Mouse (Mus musculus): Measurements from ENCODE around the gene Ncoa7. TPM values are rescaled to one million over a fixed set of nuclear protein-coding genes. Genes with fewer than 3 reads are reported as not detected.
A peak's percentile ranks its signal among the peaks of the same experiment; 100 is the strongest.

The Ncoa7 gene
- total and polyA plus RNA-seq, 2 experiments from 2014 or later: 19.1 to 22.7 TPM

GRCm38 (mm10) chr10:30842228-30842627 lies 39.1 kb upstream of the Ncoa7 start:
- Histone ChIP-seq H3K27me3 (ENCODE audit: insufficient read depth, low read length) (peaks cover 32% of the 10 kb centered on the region), H3K27ac (ENCODE audit: low read depth, low read length) (peak overlapping the region; percentile 45; the same call in 1 of the 2 replicates), H3K4me1 (ENCODE audit: insufficient read depth) (peaks cover 11% of the 10 kb centered on the region; the same call in 1 of the 2 replicates), H3K4me3 (ENCODE audit: low read depth, low read length) (peak overlapping the region; percentile 73), H3K9ac (peak overlapping the region; percentile 53), H3K9me3 (ENCODE audit: low read length) (no peaks in the 10 kb centered on the region), H3K4me2 (ENCODE audit: low read depth) (peak overlapping the region; percentile 92), H3K36me3 (ENCODE audit: insufficient read depth) (no peaks in the 10 kb centered on the region)
- ATAC-seq (peak; percentile 53), DNase-seq (no peak)
- TF ChIP-seq CTCF (IDR thresholded peaks at IDR 0.05; ENCODE audit: low read depth): no peak
- 2% methylated on average over 29 of the region's 29 CpGs for WGBS

- Histone ChIP-seq H3K36me3 (ENCODE audit: insufficient read depth) (no peaks in the 10 kb centered on the region), H3K9me3 (ENCODE audit: low read length) (no peaks in the 10 kb centered on the region), H3K4me3 (ENCODE audit: low read depth, low read length) (no peak overlapping the region), H3K4me1 (ENCODE audit: insufficient read depth) (peaks cover 11% of the 10 kb centered on the region; the same call in 1 of the 2 replicates), H3K9ac (no peak overlapping the region), H3K27ac (ENCODE audit: low read depth, low read length) (no peak overlapping the region), H3K4me2 (ENCODE audit: low read depth) (no peak overlapping the region), H3K27me3 (ENCODE audit: insufficient read depth, low read length) (peaks cover 19% of the 10 kb centered on the region)
- ATAC-seq: no peak
- DNase-seq: no peak
- no peak for TF ChIP-seq CTCF (IDR thresholded peaks at IDR 0.05; ENCODE audit: low read depth)
- WGBS: 76% methylated on average over 5 of the region's 5 CpGs
Measured at GRCm38 (mm10) chr10:30840824-30841223, 37.7 kb upstream of the Ncoa7 start.

DNA sequence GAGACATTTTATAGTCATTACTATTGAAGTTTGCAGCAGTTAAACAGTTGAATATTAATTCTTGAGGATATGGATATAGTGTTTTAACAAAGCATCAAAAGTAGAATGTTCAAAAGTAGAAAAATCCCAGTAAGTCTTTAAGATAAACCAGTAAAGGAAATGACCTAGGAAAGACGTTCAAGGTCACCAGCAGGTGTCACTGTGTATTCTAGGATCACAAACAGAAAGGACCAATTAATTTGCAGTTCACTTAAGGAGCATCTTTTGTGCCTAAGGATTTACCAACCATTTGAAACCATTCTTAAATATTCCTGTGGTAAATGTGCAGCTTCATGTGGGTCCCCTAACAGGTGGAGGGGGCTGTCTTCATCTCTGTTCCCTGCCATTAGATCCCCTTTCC lies 35.1 kb upstream of the Ncoa7 start:
- H3K27me3 ChIP-seq (ENCODE audit: insufficient read depth, low read length): peaks cover 3% of the 10 kb centered on the region
- no peak overlapping the region for H3K4me3 ChIP-seq (ENCODE audit: low read depth, low read length)
- no peak overlapping the region for H3K27ac ChIP-seq (ENCODE audit: low read depth, low read length)
- peak; percentile 48; the same call in 1 of the 2 replicates for TF ChIP-seq CTCF (IDR thresholded peaks at IDR 0.05; ENCODE audit: low read depth)
- DNase-seq (no peak), ATAC-seq (no peak)
- no peaks in the 10 kb centered on the region for H3K9me3 ChIP-seq (ENCODE audit: low read length)
- no peak overlapping the region for H3K4me2 ChIP-seq (ENCODE audit: low read depth)
- no peaks in the 10 kb centered on the region for H3K36me3 ChIP-seq (ENCODE audit: insufficient read depth)
- no peak overlapping the region for H3K9ac ChIP-seq
- peaks cover 2% of the 10 kb centered on the region; the same call in 1 of the 2 replicates for H3K4me1 ChIP-seq (ENCODE audit: insufficient read depth)
- 4% methylated on average over 1 of the region's 1 CpGs for WGBS

DNA sequence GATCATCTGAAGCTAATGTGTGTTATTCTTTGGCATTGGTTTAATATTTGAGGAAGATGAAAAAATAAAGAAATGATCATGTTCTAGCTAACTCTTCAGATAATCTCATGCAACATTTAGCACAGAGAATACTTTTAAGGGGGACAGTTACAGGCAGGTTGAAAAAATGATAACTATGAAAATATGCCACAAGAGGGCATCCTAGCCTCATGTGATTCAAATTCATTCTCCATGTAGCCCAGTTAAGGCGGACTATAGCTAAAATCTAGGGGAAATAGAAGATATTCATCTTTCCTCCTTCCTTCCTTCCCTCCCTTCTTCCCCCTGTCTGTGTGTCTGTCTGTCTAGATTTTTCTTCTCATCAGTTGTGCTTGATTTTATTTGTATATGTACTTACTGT lies 21.9 kb upstream of the Ncoa7 start:
- no peaks in the 10 kb centered on the region for H3K27me3 ChIP-seq (ENCODE audit: insufficient read depth, low read length)
- no peak overlapping the region for H3K4me2 ChIP-seq (ENCODE audit: low read depth)
- H3K4me1 ChIP-seq (ENCODE audit: insufficient read depth): no peaks in the 10 kb centered on the region
- peak; percentile 79 for TF ChIP-seq CTCF (IDR thresholded peaks at IDR 0.05; ENCODE audit: low read depth)
- ATAC-seq (peak; percentile 84), DNase-seq (peak; percentile 79)
- no peak overlapping the region for H3K9ac ChIP-seq
- H3K4me3 ChIP-seq (ENCODE audit: low read depth, low read length): no peak overlapping the region
- WGBS: 2% methylated on average over 1 of the region's 1 CpGs
- no peaks in the 10 kb centered on the region for H3K36me3 ChIP-seq (ENCODE audit: insufficient read depth)
- no peaks in the 10 kb centered on the region for H3K9me3 ChIP-seq (ENCODE audit: low read length)
- no peak overlapping the region for H3K27ac ChIP-seq (ENCODE audit: low read depth, low read length)

DNA sequence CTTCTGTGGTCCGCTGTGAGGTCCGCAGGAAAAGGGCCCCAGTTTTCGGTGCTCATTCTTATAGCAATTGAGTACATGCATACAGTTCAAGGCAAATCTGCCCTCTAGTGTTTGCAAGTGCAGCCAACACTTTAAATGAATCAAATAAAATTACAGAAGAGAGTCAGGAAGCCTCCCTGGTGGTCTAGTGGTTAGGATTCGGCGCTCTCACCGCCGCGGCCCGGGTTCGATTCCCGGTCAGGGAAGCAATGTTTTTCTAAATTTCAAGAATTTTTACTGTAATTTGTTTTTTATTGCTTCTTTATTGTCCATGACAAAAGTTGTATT lies 7.8 kb upstream of the Ncoa7 start:
- H3K27ac ChIP-seq (ENCODE audit: low read depth, low read length): peak overlapping the region; percentile 66
- 3% methylated on average over 11 of the region's 11 CpGs for WGBS
- H3K36me3 ChIP-seq (ENCODE audit: insufficient read depth): no peaks in the 10 kb centered on the region
- DNase-seq (peak; percentile 96), ATAC-seq (peak; percentile 96)
- H3K9me3 ChIP-seq (ENCODE audit: low read length): no peaks in the 10 kb centered on the region
- H3K9ac ChIP-seq: peak overlapping the region; percentile 48
- peak overlapping the region; percentile 46 for H3K4me2 ChIP-seq (ENCODE audit: low read depth)
- peak; percentile 88 for TF ChIP-seq CTCF (IDR thresholded peaks at IDR 0.05; ENCODE audit: low read depth)
- H3K27me3 ChIP-seq (ENCODE audit: insufficient read depth, low read length): no peaks in the 10 kb centered on the region
- H3K4me3 ChIP-seq (ENCODE audit: low read depth, low read length): peak overlapping the region; percentile 43
- H3K4me1 ChIP-seq (ENCODE audit: insufficient read depth): 0 out of 2 replicates have a peak, but pooled peaks cover 4% of the 10 kb centered on the region

DNA sequence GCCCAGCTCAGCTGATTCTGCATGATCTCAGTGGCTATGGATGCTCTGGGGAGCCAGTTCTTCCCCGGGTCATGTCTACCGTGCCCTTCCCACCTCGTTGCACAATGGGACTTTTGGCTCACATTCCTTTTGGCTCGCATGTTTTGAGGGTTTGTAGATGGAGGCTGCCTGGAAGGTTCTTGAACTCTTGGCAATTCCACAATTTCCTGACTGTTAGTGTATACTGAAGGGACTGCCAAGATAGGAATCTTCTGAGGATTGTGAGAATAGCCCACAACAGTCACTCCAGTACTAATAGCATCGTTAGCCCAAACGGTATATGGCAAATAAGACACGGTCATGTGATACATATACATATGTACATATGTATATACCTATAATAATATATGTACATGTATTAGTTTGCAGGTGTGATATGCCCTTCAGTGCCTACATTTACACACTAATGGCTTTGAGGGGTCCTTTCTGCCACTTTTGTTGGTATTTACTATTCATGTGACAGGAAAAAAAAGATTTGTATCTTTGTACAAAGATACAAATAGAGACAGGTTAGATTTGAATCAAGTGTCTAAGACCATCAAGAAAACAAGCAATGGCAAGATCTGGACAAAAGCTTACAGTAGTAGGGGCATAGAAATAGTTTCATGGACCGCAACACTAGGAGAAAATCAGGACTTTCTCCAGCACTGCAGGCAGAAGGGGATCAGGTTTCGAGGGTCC lies 7.3 kb upstream of the Ncoa7 start:
- Histone ChIP-seq H3K9ac (peak overlapping the region; percentile 48), H3K4me3 (ENCODE audit: low read depth, low read length) (peak overlapping the region; percentile 43), H3K9me3 (ENCODE audit: low read length) (no peaks in the 10 kb centered on the region), H3K27me3 (ENCODE audit: insufficient read depth, low read length) (no peaks in the 10 kb centered on the region), H3K27ac (ENCODE audit: low read depth, low read length) (peak overlapping the region; percentile 66), H3K4me2 (ENCODE audit: low read depth) (peak overlapping the region; percentile 46), H3K4me1 (ENCODE audit: insufficient read depth) (0 out of 2 replicates have a peak, but pooled peaks cover 4% of the 10 kb centered on the region), H3K36me3 (ENCODE audit: insufficient read depth) (no peaks in the 10 kb centered on the region)
- DNase-seq (no peak), ATAC-seq (peak; percentile 43)
- no peak for TF ChIP-seq CTCF (IDR thresholded peaks at IDR 0.05; ENCODE audit: low read depth)
- WGBS: 30% methylated on average over 9 of the region's 9 CpGs

DNA sequence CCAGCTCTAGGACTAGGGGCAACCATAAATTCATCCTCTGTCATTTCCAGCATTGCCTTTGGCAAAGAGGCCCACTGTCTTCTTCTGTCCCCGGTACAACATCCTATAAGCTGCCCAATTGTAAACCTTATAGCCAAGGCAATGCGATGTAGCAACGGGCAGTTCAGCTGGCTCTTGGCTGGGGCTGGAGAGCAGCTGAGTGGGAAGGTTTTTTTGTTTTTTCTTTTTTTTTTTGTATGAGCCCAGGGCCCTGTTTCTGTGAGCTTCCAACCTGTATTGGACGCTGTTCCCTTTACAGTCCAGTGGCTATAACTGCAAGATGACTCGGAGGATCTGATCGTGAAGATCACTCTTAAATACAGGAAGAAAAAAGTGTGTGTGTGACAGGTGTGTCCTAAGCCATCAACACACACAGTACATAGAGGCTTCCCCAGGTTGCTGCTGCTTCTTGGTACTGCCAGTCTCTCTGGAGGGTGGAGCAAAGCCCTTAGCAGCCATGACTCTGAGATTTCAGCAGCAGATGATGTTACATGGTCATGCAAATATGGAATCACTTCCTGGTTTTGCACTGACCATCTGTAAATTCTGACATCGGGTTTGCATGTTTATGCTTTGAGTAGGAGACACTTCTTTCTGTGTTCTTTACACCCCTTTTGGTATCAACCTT lies 594 bp upstream of the Ncoa7 start:
- Histone ChIP-seq H3K4me1 (ENCODE audit: insufficient read depth) (peaks cover 8% of the 10 kb centered on the region; the same call in 1 of the 2 replicates), H3K4me3 (ENCODE audit: low read depth, low read length) (peak overlapping the region; percentile 73), H3K36me3 (ENCODE audit: insufficient read depth) (no peaks in the 10 kb centered on the region), H3K9me3 (ENCODE audit: low read length) (no peaks in the 10 kb centered on the region), H3K27me3 (ENCODE audit: insufficient read depth, low read length) (no peaks in the 10 kb centered on the region), H3K27ac (ENCODE audit: low read depth, low read length) (peak overlapping the region; percentile 98), H3K4me2 (ENCODE audit: low read depth) (peak overlapping the region; percentile 66), H3K9ac (peak overlapping the region; percentile 95)
- no peak for TF ChIP-seq CTCF (IDR thresholded peaks at IDR 0.05; ENCODE audit: low read depth)
- WGBS: 33% methylated on average over 7 of the region's 7 CpGs
- DNase-seq: peak; percentile 35
- peak; percentile 5 for ATAC-seq
